Mouse (Mus musculus): ENCODE results near the gene Irak3. TPM values are rescaled to one million over a fixed set of nuclear protein-coding genes. Genes with fewer than 3 reads are reported as not detected.

Irak3 gene
- total and polyA plus RNA-seq, 3 experiments, result 0.47 TPM; not detected in 2

DNA sequence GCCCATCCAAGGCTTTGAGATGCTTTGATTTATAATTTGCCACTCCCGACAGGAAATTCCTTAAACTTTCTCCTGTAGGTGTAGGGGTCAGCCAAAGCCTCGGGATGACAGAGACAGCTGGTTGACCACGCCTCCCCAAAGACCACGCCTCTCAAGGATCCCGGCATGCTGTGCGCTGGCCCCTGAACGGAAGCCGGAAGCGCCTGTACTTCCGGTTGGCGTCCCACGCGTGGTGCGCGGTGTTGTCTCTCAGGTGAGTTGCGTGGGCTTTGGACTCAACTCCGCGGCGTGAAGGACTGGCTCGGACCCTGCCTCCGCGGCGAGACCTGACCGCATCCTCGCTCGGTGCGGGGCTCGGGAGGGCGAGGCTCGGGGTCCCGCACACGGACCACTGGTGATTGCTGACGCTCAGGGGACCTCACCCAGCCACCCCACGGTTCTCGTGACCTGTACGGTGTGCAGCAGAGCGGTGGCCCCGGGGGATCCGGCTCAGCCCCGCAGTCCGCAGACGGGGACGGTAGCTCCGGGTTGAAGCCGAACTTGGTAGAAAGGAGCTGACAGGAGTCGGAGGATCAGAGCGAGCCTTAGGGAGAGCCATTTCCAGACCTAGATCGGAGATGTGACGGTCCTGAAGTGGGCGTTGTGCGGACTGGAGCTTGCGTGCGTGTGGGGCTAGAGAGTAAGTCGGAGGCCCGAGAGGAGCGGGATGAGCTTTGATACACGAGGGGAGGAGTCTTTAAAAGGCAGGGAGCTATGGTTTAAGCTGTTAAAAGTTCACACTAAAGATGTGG, 25.1 kb upstream of the Irak3 start, which contains the start of gene Llph (continued):
- TF ChIP-seq KAT2A (conservative IDR thresholded peaks at IDR 0.05; ENCODE audit: low read depth, low read length), result no peak; the same call in 1 of the 2 replicates
- peak; percentile 99 for TF ChIP-seq ELF1 (IDR thresholded peaks at IDR 0.05; ENCODE audit: low read depth, low read length)
- TF ChIP-seq GABPA (IDR thresholded peaks at IDR 0.05; ENCODE audit: low read depth, low read length), result no peak

GRCm38 (mm10) chr10:120220776-120221175, 18.8 kb upstream of the Irak3 start:
- Histone ChIP-seq H3K36me3 (ENCODE audit: control insufficient read depth in 1 of 2, insufficient read depth in 2 of 2, low read length in 2 of 2) (peaks cover 0 to 4% of the 10 kb centered on the region in 2 experiments; a peak in 1 of 4 replicates), H3K9me3 (replicated peaks; ENCODE audit: insufficient read depth, low read length) (no peaks in the 10 kb centered on the region), H3K79me2 (ENCODE audit: control insufficient read depth, insufficient read depth, low read length, poor library complexity) (no peaks in the 10 kb centered on the region; the same call in 1 of the 2 replicates), H3K27me3 (ENCODE audit: control insufficient read depth in 1 of 2, insufficient read depth in 2 of 2, low read length in 2 of 2) (no peaks in the 10 kb centered on the region), H3K27ac (ENCODE audit: control insufficient read depth, low read depth, low read length) (no peak overlapping the region), H3K4me1 (ENCODE audit: control insufficient read depth in 1 of 2, insufficient read depth in 2 of 2, low read length in 2 of 2) (no peaks in the 10 kb centered on the region), H3K9ac (ENCODE audit: control insufficient read depth, low read depth, low read length, poor library complexity, severe bottlenecking) (no peak overlapping the region), H3K4me3 (ENCODE audit: control insufficient read depth in 1 of 2, insufficient read depth in 1 of 2, low read depth in 2 of 2, low read length in 2 of 2) (no peak overlapping the region)
- TF ChIP-seq ZKSCAN1 (IDR thresholded peaks at IDR 0.05; ENCODE audit: low read depth, low read length) (no peak), MEF2A (IDR thresholded peaks at IDR 0.05; ENCODE audit: extremely low read depth, insufficient replicate concordance, low read depth, low read length, poor library complexity, severe bottlenecking) (no peak), ETS1 (IDR thresholded peaks at IDR 0.05; ENCODE audit: low read depth, low read length) (no peak), SMC3 (IDR thresholded peaks at IDR 0.05; ENCODE audit: low read depth, low read length) (no peak), MYB (IDR thresholded peaks at IDR 0.05; ENCODE audit: low read depth, low read length) (no peak), MXI1 (IDR thresholded peaks at IDR 0.05; ENCODE audit: low read depth, low read length) (no peak), KAT2A (conservative IDR thresholded peaks at IDR 0.05; ENCODE audit: low read depth, low read length) (no peak)
- no peak for DNase-seq (ENCODE audit: low read depth, low spot score)

DNA sequence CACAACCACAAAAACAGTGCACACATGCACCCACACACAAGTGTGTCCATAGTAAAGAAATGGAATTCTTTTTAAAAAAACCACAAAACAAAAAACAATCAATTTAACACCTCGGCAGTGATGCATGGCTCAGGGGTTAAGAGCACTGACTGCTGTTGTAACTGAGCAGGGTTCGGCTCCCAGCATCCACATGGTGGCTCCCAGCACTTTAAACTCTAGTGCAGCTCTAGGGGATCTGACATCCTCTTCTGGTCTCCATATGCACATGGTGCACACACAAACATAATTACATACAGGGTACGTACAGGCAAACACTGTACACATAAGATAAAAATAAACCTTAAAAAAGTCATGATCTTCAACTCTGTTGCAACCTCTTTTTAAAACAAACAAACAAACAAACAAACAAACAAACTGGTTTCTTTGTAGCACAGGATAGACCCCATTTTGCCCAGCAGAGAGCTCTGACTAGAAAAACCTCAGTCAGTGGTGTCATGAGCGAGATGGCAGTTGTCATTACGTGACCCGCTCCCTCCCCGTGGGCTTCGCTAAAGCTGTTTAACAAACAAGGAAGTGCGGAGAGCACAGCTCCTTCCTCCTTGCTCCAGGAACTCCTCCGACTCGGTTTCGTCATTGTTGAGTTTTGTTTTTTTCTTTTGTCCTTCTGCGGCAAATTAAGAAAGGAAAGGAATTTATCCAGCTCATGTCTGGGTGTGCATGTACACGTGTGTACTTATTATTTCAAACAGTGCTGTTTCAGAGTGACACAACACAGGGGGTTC, 17.8 kb upstream of the Irak3 start:
- DNase-seq (ENCODE audit: low read depth, low spot score), result no peak
- Histone ChIP-seq H3K9ac (ENCODE audit: control insufficient read depth, low read depth, low read length, poor library complexity, severe bottlenecking) (no peak overlapping the region), H3K4me3 (ENCODE audit: control insufficient read depth in 1 of 2, insufficient read depth in 1 of 2, low read depth in 2 of 2, low read length in 2 of 2) (no peak overlapping the region), H3K4me1 (ENCODE audit: control insufficient read depth in 1 of 2, insufficient read depth in 2 of 2, low read length in 2 of 2) (no peaks in the 10 kb centered on the region), H3K9me3 (replicated peaks; ENCODE audit: insufficient read depth, low read length) (no peaks in the 10 kb centered on the region), H3K27ac (ENCODE audit: control insufficient read depth, low read depth, low read length) (no peak overlapping the region), H3K36me3 (ENCODE audit: control insufficient read depth in 1 of 2, insufficient read depth in 2 of 2, low read length in 2 of 2) (peaks cover 0 to 4% of the 10 kb centered on the region in 2 experiments; a peak in 2 of 4 replicates), H3K79me2 (ENCODE audit: control insufficient read depth, insufficient read depth, low read length, poor library complexity) (no peaks in the 10 kb centered on the region; the same call in 1 of the 2 replicates), H3K27me3 (ENCODE audit: control insufficient read depth in 1 of 2, insufficient read depth in 2 of 2, low read length in 2 of 2) (no peaks in the 10 kb centered on the region)
- no peak for TF ChIP-seq NRF1 (IDR thresholded peaks at IDR 0.05; ENCODE audit: insufficient read depth, low read depth, low read length, poor library complexity, severe bottlenecking)
- TF ChIP-seq GABPA (IDR thresholded peaks at IDR 0.05; ENCODE audit: low read depth, low read length), result no peak
- no peak for TF ChIP-seq CHD2 (IDR thresholded peaks at IDR 0.05; ENCODE audit: low read length)
- no peak for TF ChIP-seq MYC (IDR thresholded peaks at IDR 0.05; ENCODE audit: low read depth, low read length)
- TF ChIP-seq EP300 (IDR thresholded peaks at IDR 0.05; ENCODE audit: low read depth in 1 of 2, low read length in 2 of 2), result no peak
- TF ChIP-seq CHD1 (IDR thresholded peaks at IDR 0.05; ENCODE audit: low read depth, low read length), result no peak
- TF ChIP-seq TBP (IDR thresholded peaks at IDR 0.05; ENCODE audit: low read depth, low read length), result no peak

Data from MEL (cell line).